Mouse (Mus musculus) CD4-positive naive resting alpha-beta T cell, adult 76 days (primary cell): Measurements from ENCODE around the gene March7. TPM values are rescaled to one million over a fixed set of nuclear protein-coding genes. Genes with fewer than 3 reads are reported as not detected.

ENCODE experiments used
- total RNA-seq: library from RNA; stranded (reverse); gene quantifications from one replicate; pipeline ENCODE4 v1.2.4, GENCODE M21; 2023

March7 gene
- total RNA-seq: 413 TPM

DNA sequence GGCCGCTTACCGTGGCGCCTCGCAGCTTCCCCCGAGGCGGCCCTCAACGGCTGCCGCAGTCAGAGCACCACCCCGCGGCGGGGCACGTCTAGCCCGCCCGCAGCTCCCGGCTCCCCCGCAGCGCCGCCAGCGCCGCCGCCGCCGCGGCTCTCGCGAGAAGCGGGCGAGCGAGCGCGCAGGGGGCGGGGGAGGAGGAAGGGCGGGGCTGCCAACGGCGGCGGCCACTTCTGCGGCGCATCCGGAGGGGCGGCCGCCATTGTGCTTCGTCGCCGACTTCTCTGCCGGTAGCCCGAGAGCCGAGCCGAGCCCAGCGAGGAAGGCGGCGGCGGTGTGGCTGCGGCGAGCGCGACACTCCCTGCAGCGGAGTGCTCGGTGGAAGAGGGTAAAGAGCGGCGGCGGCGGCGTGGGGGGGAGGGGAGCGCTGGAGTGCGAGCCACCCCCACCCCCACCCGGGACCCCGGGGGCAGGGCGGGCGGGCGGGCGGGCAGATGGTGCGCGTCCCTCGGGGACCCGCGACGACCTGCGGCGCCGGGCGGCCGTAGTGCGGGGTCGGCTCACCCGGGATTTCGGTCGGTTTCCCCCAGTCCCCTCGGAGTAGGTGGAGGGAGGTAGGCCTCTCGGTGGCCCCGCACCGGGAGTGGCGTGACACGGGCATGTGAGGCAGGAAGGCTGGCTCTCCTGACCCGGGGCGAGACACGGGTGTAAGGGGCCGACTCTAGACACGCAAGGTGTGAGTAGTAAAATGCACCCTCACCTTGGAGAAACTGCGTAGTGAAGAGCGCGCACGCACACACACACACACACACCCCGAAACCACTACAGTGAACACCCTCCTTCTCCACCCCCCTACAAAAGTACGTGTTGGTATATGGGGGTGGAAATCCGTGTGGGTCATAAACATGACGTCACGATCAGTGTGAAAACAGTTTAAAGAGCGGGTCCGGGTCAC, at the start of gene March7, which contains the start of gene Baz2b:
Gene March7, plus strand, starts transcription at position 185 of the 949 bp plus-strand sequence.
Gene Baz2b, minus strand, starts transcription at position 137 of the 949 bp plus-strand sequence.

DNA sequence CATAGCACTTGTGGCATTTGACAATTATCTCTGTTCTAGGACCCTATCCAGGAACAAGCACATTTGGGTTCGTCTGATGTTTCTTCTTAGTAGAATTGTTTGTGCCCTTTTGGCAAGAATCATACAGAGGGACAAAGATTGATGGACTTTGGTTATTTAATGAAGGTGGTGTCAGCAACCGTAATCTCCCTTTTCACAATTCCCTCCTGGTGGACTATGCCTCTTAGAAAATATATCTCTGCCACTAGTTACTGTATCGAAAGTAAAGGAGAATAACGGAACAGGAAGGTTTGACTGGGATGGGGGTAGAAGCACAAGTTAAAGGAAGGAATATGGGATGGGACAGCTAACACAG, 74.8 kb downstream of the March7 start, which contains the start of gene Cd302:
Gene Cd302, minus strand, starts transcription at position 22 of the 355 bp plus-strand sequence.

Other genes with a start within 250 kb of the March7 start
- gene Baz2b, start within 50 bp of the March7 start, total RNA-seq: 118 TPM
- gene Cd302, start 74.6 kb downstream of the March7 start, total RNA-seq: 0.41 TPM
- gene Ly75, start 173.4 kb downstream of the March7 start, total RNA-seq: 20.3 TPM